Comparison of ENCODE assay signal across 11 mouse cellular contexts in the genomic region with DNA sequence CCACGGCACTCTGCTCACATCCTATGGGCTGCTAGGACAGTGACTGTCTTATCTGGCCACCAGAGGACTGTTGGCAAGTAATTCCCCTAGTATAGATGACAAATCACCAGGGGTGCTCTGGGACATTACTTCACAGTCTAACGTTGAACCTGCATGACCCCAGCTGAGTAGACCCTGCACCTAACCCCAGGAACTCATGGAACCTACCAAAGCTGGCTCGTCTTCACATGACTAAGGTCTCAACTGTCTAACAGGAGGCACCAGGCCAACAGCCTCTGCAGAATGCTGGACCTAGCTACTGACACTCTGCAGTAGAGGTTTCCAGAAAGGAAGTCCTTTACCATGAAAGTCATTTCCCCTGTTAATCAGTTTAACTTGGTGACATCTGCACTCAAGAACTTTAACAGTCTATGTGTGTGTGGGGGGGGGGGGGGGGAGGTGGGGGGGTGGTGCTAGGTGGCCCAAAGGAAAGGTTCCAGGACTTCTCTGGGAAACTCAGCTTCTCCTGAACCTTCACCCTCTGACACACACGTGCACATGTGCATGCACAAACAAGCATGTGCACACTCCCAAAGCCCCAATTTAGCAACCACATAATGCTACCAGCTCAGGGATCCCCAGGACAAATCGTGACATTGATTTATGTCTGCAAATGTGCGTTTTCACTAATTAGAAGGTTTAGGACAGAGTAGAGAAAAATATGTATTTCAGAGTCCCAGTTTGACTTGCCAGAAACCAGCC. TPM values are rescaled to one million over a fixed set of nuclear protein-coding genes. Genes with fewer than 3 reads are reported as not detected.
DNase-seq lines count a peak whose midpoint lies in the region; ATAC-seq and TF ChIP-seq lines count a peak whose summit lies in the region.
"Had no signal": no experiment of that assay in that cellular context is flagged by ENCODE, and none has a peak within 500 bp of the region (broad histone marks: within the 10 kb centered on the region; RNA-seq: fewer than 3 reads in every experiment).

No protein-coding gene starts in this region.

- H3K4me3 ChIP-seq in embryonic facial prominence, embryonic 13.5 days = no peak overlapping the region
- H3K4me3 ChIP-seq in embryonic facial prominence, embryonic 10.5 days = no peak overlapping the region
- no peak overlapping the region for H3K4me3 ChIP-seq in lung, embryonic 14.5 days (ENCODE audit: low read depth, low read length)
- no peak overlapping the region for H3K4me3 ChIP-seq in heart, embryonic 16.5 days (ENCODE audit: low read length)
- no peak overlapping the region for H3K4me3 ChIP-seq in liver, embryonic 15.5 days (replicated peaks)
- H3K4me3 ChIP-seq: forebrain, embryonic 13.5 days had no signal

- H3K27me3 ChIP-seq in embryonic facial prominence, embryonic 13.5 days = no peaks in the 10 kb centered on the region
- H3K27me3 ChIP-seq in embryonic facial prominence, embryonic 10.5 days (replicated peaks; ENCODE audit: low read depth, poor library complexity, severe bottlenecking) = no peaks in the 10 kb centered on the region
- no peaks in the 10 kb centered on the region for H3K27me3 ChIP-seq in lung, embryonic 14.5 days (ENCODE audit: insufficient read depth, low read length)
- no peaks in the 10 kb centered on the region for H3K27me3 ChIP-seq in heart, embryonic 16.5 days (ENCODE audit: control insufficient read depth, insufficient read depth, low read length)
- no peaks in the 10 kb centered on the region for H3K27me3 ChIP-seq in liver, embryonic 15.5 days
- H3K27me3 ChIP-seq: forebrain, embryonic 13.5 days had no signal

- peaks cover 11% of the 10 kb centered on the region for H3K36me3 ChIP-seq in embryonic facial prominence, embryonic 13.5 days
- H3K36me3 ChIP-seq in embryonic facial prominence, embryonic 10.5 days (replicated peaks) = peaks cover 18% of the 10 kb centered on the region
- H3K36me3 ChIP-seq in lung, embryonic 14.5 days (ENCODE audit: insufficient read depth) = peaks cover 4% of the 10 kb centered on the region; the same call in 1 of the 2 replicates
- peaks cover 3% of the 10 kb centered on the region; the same call in 1 of the 2 replicates for H3K36me3 ChIP-seq in heart, embryonic 16.5 days (ENCODE audit: control insufficient read depth, insufficient read depth)
- H3K36me3 ChIP-seq in liver, embryonic 15.5 days (replicated peaks) = no peaks in the 10 kb centered on the region

- peak overlapping the region; percentile 68 for H3K27ac ChIP-seq in embryonic facial prominence, embryonic 13.5 days
- no peak overlapping the region for H3K27ac ChIP-seq in embryonic facial prominence, embryonic 10.5 days (replicated peaks)
- peak overlapping the region; percentile 63; the same call in 1 of the 2 replicates for H3K27ac ChIP-seq in lung, embryonic 14.5 days (ENCODE audit: low read depth)
- H3K27ac ChIP-seq in heart, embryonic 16.5 days (ENCODE audit: low read length) = peak overlapping the region; percentile 64
- H3K27ac ChIP-seq in liver, embryonic 15.5 days (replicated peaks) = peak overlapping the region; percentile 45
- H3K27ac ChIP-seq: forebrain, embryonic 13.5 days had no signal

- no peak for TF ChIP-seq CTCF in lung, embryonic 14.5 days (IDR thresholded peaks at IDR 0.05; ENCODE audit: low read depth)

- peaks cover 81% of the 10 kb centered on the region for H3K4me1 ChIP-seq in embryonic facial prominence, embryonic 13.5 days
- H3K4me1 ChIP-seq in embryonic facial prominence, embryonic 10.5 days = peaks cover 70% of the 10 kb centered on the region
- peaks cover 25% of the 10 kb centered on the region for H3K4me1 ChIP-seq in lung, embryonic 14.5 days (ENCODE audit: insufficient read depth)
- peaks cover 45% of the 10 kb centered on the region for H3K4me1 ChIP-seq in heart, embryonic 16.5 days (ENCODE audit: control insufficient read depth, insufficient read depth, low read length)
- peaks cover 62% of the 10 kb centered on the region for H3K4me1 ChIP-seq in liver, embryonic 15.5 days (replicated peaks)

- no peak overlapping the region for H3K9ac ChIP-seq in embryonic facial prominence, embryonic 13.5 days
- H3K9ac ChIP-seq in lung, embryonic 14.5 days = no peak overlapping the region
- no peak overlapping the region for H3K9ac ChIP-seq in heart, embryonic 16.5 days (ENCODE audit: low read length)
- H3K9ac ChIP-seq in liver, embryonic 15.5 days = no peak overlapping the region
- H3K9ac ChIP-seq: forebrain, embryonic 13.5 days had no signal

- H3K9me3 ChIP-seq in embryonic facial prominence, embryonic 13.5 days = no peaks in the 10 kb centered on the region
- H3K9me3 ChIP-seq in embryonic facial prominence, embryonic 10.5 days = no peaks in the 10 kb centered on the region
- no peaks in the 10 kb centered on the region for H3K9me3 ChIP-seq in lung, embryonic 14.5 days (ENCODE audit: low read depth, low read length)
- peaks cover 2% of the 10 kb centered on the region; the same call in 1 of the 2 replicates for H3K9me3 ChIP-seq in heart, embryonic 16.5 days (replicated peaks; ENCODE audit: control insufficient read depth, low read length)
- no peaks in the 10 kb centered on the region for H3K9me3 ChIP-seq in liver, embryonic 15.5 days (replicated peaks)
- H3K9me3 ChIP-seq: forebrain, embryonic 13.5 days had no signal

- DNase-seq in embryonic facial prominence, embryonic 10.5 days (ENCODE audit: low spot score) = no peak
- peak; percentile 44 for DNase-seq in lung, embryonic 14.5 days
- no peak for DNase-seq in lung, adult 18-20 months
- DNase-seq in thymus, postnatal 4 days = no peak
- DNase-seq in retina, embryonic 14.5 days (ENCODE audit: low spot score) = no peak
- DNase-seq: cerebellum, adult 18-20 months; left cerebral cortex, postnatal 4 days had no signal

- ATAC-seq in embryonic facial prominence, embryonic 13.5 days (ENCODE audit: insufficient number of reproducible peaks, insufficient read depth, low FRiP score, low TSS enrichment, low read depth) = no peak
- ATAC-seq in lung, embryonic 14.5 days (ENCODE audit: insufficient read depth) = no peak
- ATAC-seq in heart, embryonic 16.5 days (replicated peaks; ENCODE audit: extremely low read depth, insufficient read depth, low FRiP score) = peak; percentile 14; the same call in 1 of the 2 replicates
- no peak for ATAC-seq in liver, embryonic 15.5 days (ENCODE audit: insufficient read depth)
- ATAC-seq: forebrain, embryonic 13.5 days had no signal

- no peak overlapping the region for H3K4me2 ChIP-seq in embryonic facial prominence, embryonic 13.5 days
- H3K4me2 ChIP-seq in lung, embryonic 14.5 days = no peak overlapping the region
- no peak overlapping the region for H3K4me2 ChIP-seq in heart, embryonic 16.5 days (ENCODE audit: low read depth, low read length)
- no peak overlapping the region for H3K4me2 ChIP-seq in liver, embryonic 15.5 days
- H3K4me2 ChIP-seq: forebrain, embryonic 13.5 days had no signal

- 70% methylated on average over 6 of the region's 6 CpGs for WGBS in embryonic facial prominence, embryonic 13.5 days
- 87% methylated on average over 6 of the region's 6 CpGs for WGBS in embryonic facial prominence, embryonic 10.5 days
- WGBS in lung, embryonic 14.5 days = 66% methylated on average over 6 of the region's 6 CpGs
- WGBS in heart, embryonic 16.5 days = 46% methylated on average over 6 of the region's 6 CpGs
- WGBS in liver, embryonic 15.5 days (ENCODE audit: insufficient replicate concordance) = 20% methylated on average over 6 of the region's 6 CpGs

RNA-seq across cellular contexts. Expression of gene Lrp5, which starts 19.0 kb away (rescaled TPM):
- 7.3 and 7.9 TPM in 2 replicates for polyA plus RNA-seq in embryonic facial prominence, embryonic 13.5 days (2015; fragmentation: Nextera tagmentation; extraction: Ambion mirVana)
- 5.5 and 5.6 TPM in 2 replicates for polyA plus RNA-seq in embryonic facial prominence, embryonic 10.5 days (2016; fragmentation: Nextera tagmentation; extraction: Ambion mirVana)
- polyA plus RNA-seq in lung, embryonic 14.5 days (2014; fragmentation: Nextera tagmentation; extraction: Ambion mirVana) = 9.3 and 11.4 TPM in 2 replicates
- 3.1 and 3.7 TPM in 2 replicates for polyA plus RNA-seq in heart, embryonic 16.5 days (2015; fragmentation: Nextera tagmentation; extraction: Ambion mirVana)
- polyA plus RNA-seq in liver, embryonic 15.5 days (2015; fragmentation: Nextera tagmentation; extraction: Ambion mirVana) = 2.1 and 2.6 TPM in 2 replicates

RNA-seq across cellular contexts. Expression of gene 1810055G02Rik, which starts 40.8 kb away (rescaled TPM):
- 47.5 and 47.6 TPM in 2 replicates for polyA plus RNA-seq in embryonic facial prominence, embryonic 13.5 days (2015; fragmentation: Nextera tagmentation; extraction: Ambion mirVana)
- polyA plus RNA-seq in embryonic facial prominence, embryonic 10.5 days (2016; fragmentation: Nextera tagmentation; extraction: Ambion mirVana) = 46.4 and 46.5 TPM in 2 replicates
- polyA plus RNA-seq in lung, embryonic 14.5 days (2014; fragmentation: Nextera tagmentation; extraction: Ambion mirVana) = 40.3 and 40.9 TPM in 2 replicates
- 18.6 and 20.1 TPM in 2 replicates for polyA plus RNA-seq in heart, embryonic 16.5 days (2015; fragmentation: Nextera tagmentation; extraction: Ambion mirVana)
- 16.0 and 16.6 TPM in 2 replicates for polyA plus RNA-seq in liver, embryonic 15.5 days (2015; fragmentation: Nextera tagmentation; extraction: Ambion mirVana)
